Mouse (Mus musculus): Measurements from ENCODE around the gene Krtap4-13.
"Not testable (repeated sequence)": the region's sequence is repeated elsewhere in the genome, so short reads cannot be mapped to it uniquely, and the experiment has no call there.

The Krtap4-13 gene

DNA sequence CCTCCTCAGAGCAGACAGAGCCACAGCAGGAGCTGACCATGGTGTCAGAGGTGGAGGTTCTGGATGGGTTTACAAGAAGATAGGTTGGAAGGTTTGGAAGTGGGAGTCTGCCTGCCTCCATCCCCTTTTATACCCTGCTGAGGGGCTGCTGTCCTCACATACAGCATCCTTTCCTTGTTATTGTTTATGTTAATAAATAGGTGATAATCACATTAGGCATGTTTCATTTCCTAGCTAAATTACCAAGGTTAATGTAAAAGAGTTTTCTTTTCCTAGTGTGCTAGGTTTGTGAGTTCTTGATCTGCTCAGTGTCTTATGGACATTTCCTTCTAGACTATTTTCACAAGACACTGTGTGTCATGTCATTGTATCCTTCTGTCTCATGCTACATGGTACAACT is at the start of gene Krtap4-13:
Gene Krtap4-13 (minus strand): TSS at position 101 of the 400 bp plus-strand sequence.
- DNase-seq = not testable (repeated sequence)

GRCm38 (mm10) chr11:99858761-99859160 is 49.1 kb upstream of the Krtap4-13 start:
- no peak for DNase-seq

DNA sequence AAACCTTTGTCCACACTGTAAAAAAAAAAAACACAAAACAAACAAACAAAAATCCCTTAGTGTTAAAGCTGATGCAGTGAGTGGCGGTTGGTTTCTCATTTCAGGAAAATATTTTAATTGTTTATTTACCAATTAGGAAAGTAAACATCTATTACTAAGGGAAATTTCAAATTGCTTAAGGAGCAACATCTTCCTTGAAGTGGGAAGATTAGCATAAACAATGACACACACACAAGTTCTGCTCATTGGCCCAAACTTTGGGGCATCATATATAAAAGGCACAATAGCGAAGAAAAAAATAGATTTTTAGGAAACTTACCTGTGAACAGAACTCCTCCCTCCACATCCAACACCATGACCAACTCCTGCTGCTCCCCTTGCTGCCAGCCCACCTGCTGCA is 47.9 kb upstream of the Krtap4-13 start, which contains the start of gene Gm11568:
Gene Gm11568 (plus strand): TSS at position 301 of the 400 bp plus-strand sequence.
- no peak for DNase-seq

DNA sequence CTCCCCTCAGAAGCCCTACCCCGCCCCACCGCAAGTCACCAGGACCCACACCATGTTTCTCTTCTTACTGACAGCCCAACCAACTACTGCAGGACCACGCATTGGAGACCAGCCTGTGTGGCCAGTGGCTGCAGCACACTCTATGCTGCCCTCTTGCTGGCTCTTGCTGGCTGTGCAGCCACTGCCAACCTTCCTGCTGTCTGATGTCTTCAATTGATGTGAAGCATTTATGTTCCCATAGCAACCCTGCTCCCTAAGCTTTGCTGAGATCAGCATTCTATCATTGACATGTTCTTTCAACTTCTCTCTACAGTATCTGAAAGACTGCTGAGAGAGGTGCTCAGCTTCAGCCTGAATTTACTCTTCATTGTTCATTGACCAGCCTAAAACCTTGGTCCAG is 44.4 kb upstream of the Krtap4-13 start:
- no peak for DNase-seq

GRCm38 (mm10) chr11:99851508-99851907 is 41.8 kb upstream of the Krtap4-13 start, which contains the start of gene Krtap4-16:
Gene Krtap4-16, minus strand, starts transcription at chr11:99851608.
- DNase-seq = no peak

DNA sequence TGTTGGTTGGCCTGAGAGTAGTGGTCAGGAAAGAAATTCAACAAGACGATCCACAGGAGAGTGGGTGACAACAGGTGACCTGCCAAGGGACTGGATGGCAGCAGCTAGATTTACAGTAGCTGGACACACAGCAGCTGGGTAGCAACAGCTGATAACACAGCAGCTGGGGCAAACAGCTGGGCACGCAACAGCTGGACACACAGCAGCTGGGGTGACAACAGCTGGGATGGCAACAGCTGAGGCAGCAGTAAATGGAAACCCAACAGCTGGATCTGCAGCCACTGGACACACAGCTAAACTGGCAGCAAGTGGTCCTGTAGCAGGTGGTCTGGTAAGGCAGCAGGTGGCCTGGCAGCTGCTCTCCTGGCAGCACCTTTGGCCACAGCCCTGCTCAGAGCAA is 37.1 kb upstream of the Krtap4-13 start:
- DNase-seq = no peak

DNA sequence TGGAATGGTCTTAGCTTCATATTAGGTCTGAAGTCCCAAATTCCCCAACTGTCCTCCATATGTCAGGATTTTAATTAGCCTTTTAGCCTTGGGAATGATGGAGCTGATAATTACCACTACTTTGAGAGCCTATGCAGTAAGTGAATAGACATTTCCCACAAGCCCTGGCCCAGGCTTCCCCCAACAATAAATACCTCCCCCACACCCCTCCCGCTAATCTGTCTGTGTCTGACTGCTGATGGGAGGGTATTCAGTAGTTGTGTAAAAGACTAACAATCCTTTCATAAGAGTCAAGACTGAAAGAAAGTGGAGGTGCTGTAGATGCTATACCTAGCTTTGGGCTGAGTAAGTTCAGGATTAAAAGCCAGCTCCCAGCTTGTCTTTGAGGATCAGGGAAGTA is 32.5 kb upstream of the Krtap4-13 start:
- DNase-seq = no peak

DNA sequence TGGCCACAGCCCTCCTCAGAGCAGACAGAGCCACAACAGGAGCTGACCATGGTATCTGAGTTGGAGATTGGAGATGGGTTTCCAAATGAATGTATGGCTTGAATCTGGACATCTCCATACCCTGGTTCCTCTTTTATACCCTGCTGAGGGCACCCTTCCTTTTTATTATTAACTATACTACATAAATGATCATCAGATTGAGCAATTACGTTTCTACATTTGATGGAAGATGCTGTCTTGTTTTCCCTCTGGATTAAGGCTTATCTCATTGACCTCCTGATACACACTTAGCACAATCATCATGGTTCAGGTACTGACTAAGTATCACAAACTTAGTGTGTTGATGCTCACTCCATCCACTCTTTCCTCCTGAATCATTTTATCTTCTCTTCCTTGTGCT is 28.3 kb upstream of the Krtap4-13 start, which contains the start of gene 2300003K06Rik:
Gene 2300003K06Rik (minus strand): TSS at position 101 of the 400 bp plus-strand sequence.
- no peak for DNase-seq

DNA sequence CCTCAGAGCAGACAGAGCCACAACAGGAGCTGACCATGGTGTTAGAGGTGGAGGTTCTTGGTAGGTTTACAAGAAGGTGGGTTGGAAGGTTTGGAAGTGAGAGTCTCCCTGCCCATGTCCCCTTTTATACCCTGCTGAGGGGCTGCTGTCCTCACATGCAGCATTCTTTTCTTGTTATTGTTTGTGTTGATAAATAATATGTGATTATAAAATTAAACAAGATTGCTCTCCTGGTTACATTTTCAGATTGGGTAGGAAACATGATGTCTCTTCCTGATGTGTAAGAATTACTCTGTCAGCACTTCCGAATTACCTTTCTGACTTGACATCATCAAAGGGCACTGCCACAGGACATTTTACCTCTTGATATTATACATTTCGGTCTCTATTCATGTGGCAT is 5.9 kb upstream of the Krtap4-13 start, which contains the start of gene Gm11564:
Gene Gm11564 (minus strand): TSS at position 101 of the 400 bp plus-strand sequence.
- DNase-seq = not testable (repeated sequence)

DNA sequence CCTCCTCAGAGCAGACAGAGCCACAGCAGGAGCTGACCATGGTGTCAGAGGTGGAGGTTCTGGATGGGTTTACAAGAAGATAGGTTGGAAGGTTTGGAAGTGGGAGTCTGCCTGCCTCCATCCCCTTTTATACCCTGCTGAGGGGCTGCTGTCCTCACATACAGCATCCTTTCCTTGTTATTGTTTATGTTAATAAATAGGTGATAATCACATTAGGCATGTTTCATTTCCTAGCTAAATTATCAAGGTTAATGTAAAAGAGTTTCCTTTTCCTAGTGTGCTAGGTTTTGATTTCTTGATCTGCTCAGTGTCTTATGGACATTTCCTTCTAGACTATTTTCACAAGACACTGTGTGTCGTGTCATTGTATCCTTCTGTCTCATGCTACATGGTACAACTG is 5.3 kb downstream of the Krtap4-13 start, which contains the start of gene Gm11554:
Gene Gm11554 (minus strand): TSS at position 101 of the 400 bp plus-strand sequence.
- DNase-seq = not testable (repeated sequence)

- not testable (repeated sequence) for DNase-seq
Observed at GRCm38 (mm10) chr11:99798832-99799231, 10.9 kb downstream of the Krtap4-13 start, which contains the start of gene Gm11569. Gene Gm11569, minus strand, starts transcription at chr11:99798932.

DNA sequence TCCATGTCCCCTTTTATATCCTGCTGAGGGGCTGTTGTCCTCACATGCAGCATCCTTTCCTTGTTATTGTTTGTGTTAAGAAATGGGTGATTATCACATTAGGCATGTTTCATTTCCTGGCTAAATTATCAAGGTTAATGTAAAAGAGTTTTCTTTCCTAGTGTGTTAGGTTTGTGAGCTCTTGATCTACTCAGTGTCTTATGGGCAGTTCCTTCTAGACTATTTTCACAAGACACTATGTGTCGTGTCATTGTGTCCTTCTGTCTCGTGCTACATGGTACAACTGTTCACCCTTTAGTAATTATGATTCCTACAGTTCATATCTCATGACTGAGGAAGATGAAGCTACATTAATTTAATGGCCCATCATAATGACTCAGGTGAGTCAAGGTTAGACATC is 16.3 kb downstream of the Krtap4-13 start, which contains the start of gene Gm11596:
Gene Gm11596 (minus strand): TSS at position 101 of the 400 bp plus-strand sequence.
- DNase-seq = no peak

DNA sequence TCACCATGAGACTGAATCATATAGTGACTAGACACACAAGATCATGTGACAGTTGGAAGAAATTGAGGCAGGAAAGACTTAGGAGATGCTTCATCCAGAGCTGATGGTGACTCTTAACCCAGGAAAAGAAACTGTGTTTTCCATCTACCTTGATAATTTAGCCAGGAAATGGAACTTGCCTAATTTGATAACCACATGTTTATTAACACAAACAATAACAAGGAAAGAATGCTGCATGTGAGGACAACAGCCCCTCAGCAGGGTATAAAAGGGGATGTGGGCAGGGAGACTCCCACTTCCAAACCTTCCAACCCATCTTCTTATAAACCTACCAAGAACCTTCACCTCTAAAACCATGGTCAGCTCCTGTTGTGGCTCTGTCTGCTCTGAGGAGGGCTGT is 24.8 kb downstream of the Krtap4-13 start, which contains the start of gene Krtap4-9:
Gene Krtap4-9 (plus strand): TSS at position 301 of the 400 bp plus-strand sequence.
- not testable (repeated sequence) for DNase-seq

DNA sequence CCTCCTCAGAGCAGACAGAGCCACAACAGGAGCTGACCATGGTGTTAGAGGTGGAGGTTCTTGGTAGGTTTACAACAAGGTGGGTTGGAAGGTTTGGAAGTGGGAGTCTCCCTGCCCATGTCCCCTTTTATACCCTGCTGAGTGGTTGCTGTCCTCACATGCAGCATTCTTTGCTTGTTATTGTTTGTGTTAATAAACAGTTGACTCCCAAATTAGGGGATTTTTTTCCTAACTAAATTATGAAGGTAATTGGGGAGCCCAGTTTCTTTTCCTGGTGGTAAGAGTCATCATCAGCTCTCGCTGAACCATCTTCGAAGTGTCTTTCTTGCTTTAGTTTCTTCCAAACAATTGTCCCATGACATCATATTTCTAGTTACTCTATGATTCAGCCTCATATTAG is 29.1 kb downstream of the Krtap4-13 start, which contains the start of gene Krtap4-8:
Gene Krtap4-8 (minus strand): TSS at position 101 of the 400 bp plus-strand sequence.
- DNase-seq = no peak

DNA sequence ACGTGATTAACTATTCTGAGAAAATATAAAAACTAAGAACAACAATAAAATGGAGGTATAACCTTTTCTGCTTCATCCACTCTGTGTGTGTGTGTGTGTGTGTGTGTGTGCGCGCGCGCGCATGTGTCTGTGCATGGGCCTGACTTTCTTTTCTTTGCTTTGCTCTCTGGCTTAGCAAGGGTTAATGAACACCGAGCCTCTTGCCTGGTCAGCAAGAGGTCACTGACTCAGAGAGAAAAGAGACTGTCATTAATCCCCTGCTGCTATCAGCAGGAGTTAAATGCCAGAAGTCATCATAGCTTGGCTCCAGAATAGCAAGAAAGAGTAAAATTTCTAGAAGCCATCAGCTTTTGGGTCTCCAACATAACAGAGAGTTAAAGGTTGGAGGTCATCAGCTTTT is 31.3 kb downstream of the Krtap4-13 start:
- peak; percentile 35 for DNase-seq

DNA sequence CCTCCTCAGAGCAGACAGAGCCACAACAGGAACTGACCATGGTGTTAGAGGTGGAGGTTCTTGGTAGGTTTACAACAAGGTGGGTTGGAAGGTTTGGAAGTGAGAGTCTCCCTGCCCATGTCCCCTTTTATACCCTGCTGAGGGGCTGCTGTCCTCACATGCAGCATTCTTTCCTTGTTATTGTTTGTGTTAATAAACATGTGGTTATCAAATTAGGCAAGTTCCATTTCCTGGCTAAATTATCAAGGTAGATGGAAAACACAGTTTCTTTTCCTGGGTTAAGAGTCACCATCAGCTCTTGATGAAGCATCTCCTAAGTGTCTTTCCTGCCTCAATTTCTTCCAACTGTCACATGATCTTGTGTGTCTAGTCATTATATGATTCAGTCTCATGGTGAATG is 36.9 kb downstream of the Krtap4-13 start, which contains the start of gene Gm11595:
Gene Gm11595 (minus strand): TSS at position 101 of the 400 bp plus-strand sequence.
- DNase-seq = not testable (repeated sequence)

DNA sequence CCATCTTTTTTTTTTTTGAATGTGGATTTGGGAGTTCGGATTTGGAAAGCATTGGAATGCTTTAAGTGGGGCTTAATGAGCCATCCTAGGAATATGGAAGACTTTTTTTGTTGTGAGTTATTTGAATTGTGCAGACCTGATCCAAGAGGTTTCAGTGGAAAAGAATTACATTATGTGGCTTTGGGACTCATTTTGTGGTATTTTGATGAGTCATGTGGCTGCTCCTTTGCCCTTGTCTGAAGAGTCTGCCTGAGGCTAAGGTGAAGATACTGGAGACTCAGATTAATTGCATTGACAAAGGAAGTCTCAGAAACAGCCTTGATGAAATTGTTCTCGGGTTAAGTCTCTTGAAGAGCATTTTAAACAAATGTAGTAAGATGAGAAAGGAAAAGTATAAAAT is 41.3 kb downstream of the Krtap4-13 start:
- DNase-seq = no peak
